Mouse (Mus musculus): ENCODE data around the gene Kank2. TPM values are rescaled to one million over a fixed set of nuclear protein-coding genes. Genes with fewer than 3 reads are reported as not detected.
A peak's percentile ranks its signal among the peaks of the same experiment; 100 is the strongest.

The Kank2 gene
- polyA plus RNA-seq, 1 experiment = 62.3 TPM

- H3K9ac ChIP-seq (ENCODE audit: low read depth, poor library complexity, severe bottlenecking) = no peak overlapping the region
- H3K27ac ChIP-seq (ENCODE audit: insufficient read depth, low read length) = no peak overlapping the region
- H3K9me3 ChIP-seq (replicated peaks; ENCODE audit: control insufficient read depth, insufficient read depth, low read length, poor library complexity, severe bottlenecking) = no peaks in the 10 kb centered on the region
- no peaks in the 10 kb centered on the region for H3K27me3 ChIP-seq (ENCODE audit: control insufficient read depth, insufficient read depth, low read length, poor library complexity, severe bottlenecking)
- peaks cover 58% of the 10 kb centered on the region for H3K36me3 ChIP-seq (ENCODE audit: control insufficient read depth, insufficient read depth, low read length, poor library complexity, severe bottlenecking)
- H3K4me3 ChIP-seq (ENCODE audit: low read depth, low read length) = no peak overlapping the region
- TF ChIP-seq POLR2A (IDR thresholded peaks at IDR 0.05; ENCODE audit: insufficient read depth, low read length) (no peak), CTCF (IDR thresholded peaks at IDR 0.05; ENCODE audit: low read depth, low read length) (no peak)
- peaks cover 10% of the 10 kb centered on the region for H3K4me1 ChIP-seq (ENCODE audit: control insufficient read depth, insufficient read depth, low read length)
These were observed 43.8 kb upstream of the Kank2 start for GRCm38 (mm10) chr9:21842391-21842790.

- Histone ChIP-seq H3K9me3 (replicated peaks; ENCODE audit: control insufficient read depth, insufficient read depth, low read length, poor library complexity, severe bottlenecking) (no peaks in the 10 kb centered on the region), H3K4me1 (ENCODE audit: control insufficient read depth, insufficient read depth, low read length) (peaks cover 8% of the 10 kb centered on the region), H3K4me3 (ENCODE audit: low read depth, low read length) (no peak overlapping the region), H3K9ac (ENCODE audit: low read depth, poor library complexity, severe bottlenecking) (no peak overlapping the region), H3K27me3 (ENCODE audit: control insufficient read depth, insufficient read depth, low read length, poor library complexity, severe bottlenecking) (no peaks in the 10 kb centered on the region), H3K36me3 (ENCODE audit: control insufficient read depth, insufficient read depth, low read length, poor library complexity, severe bottlenecking) (peaks cover 67% of the 10 kb centered on the region), H3K27ac (ENCODE audit: insufficient read depth, low read length) (no peak overlapping the region)
- TF ChIP-seq EP300 (IDR thresholded peaks at IDR 0.05; ENCODE audit: insufficient read depth, low read depth, low read length) (no peak), CTCF (IDR thresholded peaks at IDR 0.05; ENCODE audit: low read depth, low read length) (no peak)
These were observed 42.8 kb upstream of the Kank2 start for GRCm38 (mm10) chr9:21841340-21841739.

GRCm38 (mm10) chr9:21840115-21840787 is 41.7 kb upstream of the Kank2 start:
- H3K36me3 ChIP-seq (ENCODE audit: control insufficient read depth, insufficient read depth, low read length, poor library complexity, severe bottlenecking) = peaks cover 69% of the 10 kb centered on the region
- TF ChIP-seq CTCF (IDR thresholded peaks at IDR 0.05; ENCODE audit: low read depth, low read length) (peak; percentile 73), EP300 (IDR thresholded peaks at IDR 0.05; ENCODE audit: insufficient read depth, low read depth, low read length) (no peak), POLR2A (IDR thresholded peaks at IDR 0.05; ENCODE audit: insufficient read depth, low read length) (no peak)
- H3K4me1 ChIP-seq (ENCODE audit: control insufficient read depth, insufficient read depth, low read length) = peaks cover 8% of the 10 kb centered on the region
- no peaks in the 10 kb centered on the region for H3K27me3 ChIP-seq (ENCODE audit: control insufficient read depth, insufficient read depth, low read length, poor library complexity, severe bottlenecking)
- no peaks in the 10 kb centered on the region for H3K9me3 ChIP-seq (replicated peaks; ENCODE audit: control insufficient read depth, insufficient read depth, low read length, poor library complexity, severe bottlenecking)
- no peak overlapping the region for H3K9ac ChIP-seq (ENCODE audit: low read depth, poor library complexity, severe bottlenecking)
- peak overlapping the region; percentile 22; the same call in 1 of the 2 replicates for H3K27ac ChIP-seq (ENCODE audit: insufficient read depth, low read length)
- H3K4me3 ChIP-seq (ENCODE audit: low read depth, low read length) = no peak overlapping the region

GRCm38 (mm10) chr9:21837690-21838089 is 39.1 kb upstream of the Kank2 start:
- Histone ChIP-seq H3K4me3 (ENCODE audit: low read depth, low read length) (no peak overlapping the region), H3K9me3 (replicated peaks; ENCODE audit: control insufficient read depth, insufficient read depth, low read length, poor library complexity, severe bottlenecking) (no peaks in the 10 kb centered on the region), H3K9ac (ENCODE audit: low read depth, poor library complexity, severe bottlenecking) (no peak overlapping the region), H3K4me1 (ENCODE audit: control insufficient read depth, insufficient read depth, low read length) (peaks cover 10% of the 10 kb centered on the region), H3K27ac (ENCODE audit: insufficient read depth, low read length) (no peak overlapping the region), H3K36me3 (ENCODE audit: control insufficient read depth, insufficient read depth, low read length, poor library complexity, severe bottlenecking) (peaks cover 48% of the 10 kb centered on the region), H3K27me3 (ENCODE audit: control insufficient read depth, insufficient read depth, low read length, poor library complexity, severe bottlenecking) (no peaks in the 10 kb centered on the region)
- TF ChIP-seq EP300 (IDR thresholded peaks at IDR 0.05; ENCODE audit: insufficient read depth, low read depth, low read length) (no peak), CTCF (IDR thresholded peaks at IDR 0.05; ENCODE audit: low read depth, low read length) (no peak), POLR2A (IDR thresholded peaks at IDR 0.05; ENCODE audit: insufficient read depth, low read length) (no peak)

- TF ChIP-seq CTCF (IDR thresholded peaks at IDR 0.05; ENCODE audit: low read depth, low read length) = no peak
- TF ChIP-seq POLR2A (IDR thresholded peaks at IDR 0.05; ENCODE audit: insufficient read depth, low read length) = no peak
- no peak for TF ChIP-seq EP300 (IDR thresholded peaks at IDR 0.05; ENCODE audit: insufficient read depth, low read depth, low read length)
- Histone ChIP-seq H3K4me3 (ENCODE audit: low read depth, low read length) (no peak within 1 kb of the TSS), H3K9me3 (replicated peaks; ENCODE audit: control insufficient read depth, insufficient read depth, low read length, poor library complexity, severe bottlenecking) (no peaks in the 10 kb centered on the region), H3K27me3 (ENCODE audit: control insufficient read depth, insufficient read depth, low read length, poor library complexity, severe bottlenecking) (no peaks in the 10 kb centered on the region), H3K36me3 (ENCODE audit: control insufficient read depth, insufficient read depth, low read length, poor library complexity, severe bottlenecking) (peaks cover 47% of the 10 kb centered on the region), H3K9ac (ENCODE audit: low read depth, poor library complexity, severe bottlenecking) (no peak within 1 kb of the TSS), H3K4me1 (ENCODE audit: control insufficient read depth, insufficient read depth, low read length) (peaks cover 7% of the 10 kb centered on the region), H3K27ac (ENCODE audit: insufficient read depth, low read length) (no peak within 1 kb of the TSS)
These were observed 36.8 kb upstream of the Kank2 start, which contains the start of gene Angptl8 for GRCm38 (mm10) chr9:21835258-21835912. Gene Angptl8, plus strand, starts transcription at chr9:21835510.

- TF ChIP-seq POLR2A (IDR thresholded peaks at IDR 0.05; ENCODE audit: insufficient read depth, low read length) = no peak
- no peak for TF ChIP-seq EP300 (IDR thresholded peaks at IDR 0.05; ENCODE audit: insufficient read depth, low read depth, low read length)
- no peak for TF ChIP-seq CTCF (IDR thresholded peaks at IDR 0.05; ENCODE audit: low read depth, low read length)
- Histone ChIP-seq H3K27ac (ENCODE audit: insufficient read depth, low read length) (no peak overlapping the region), H3K4me3 (ENCODE audit: low read depth, low read length) (no peak overlapping the region), H3K9me3 (replicated peaks; ENCODE audit: control insufficient read depth, insufficient read depth, low read length, poor library complexity, severe bottlenecking) (no peaks in the 10 kb centered on the region), H3K9ac (ENCODE audit: low read depth, poor library complexity, severe bottlenecking) (no peak overlapping the region), H3K4me1 (ENCODE audit: control insufficient read depth, insufficient read depth, low read length) (peaks cover 5% of the 10 kb centered on the region), H3K36me3 (ENCODE audit: control insufficient read depth, insufficient read depth, low read length, poor library complexity, severe bottlenecking) (peaks cover 24% of the 10 kb centered on the region), H3K27me3 (ENCODE audit: control insufficient read depth, insufficient read depth, low read length, poor library complexity, severe bottlenecking) (no peaks in the 10 kb centered on the region)
These were observed 33.2 kb upstream of the Kank2 start for GRCm38 (mm10) chr9:21831558-21832240.

All from ES-Bruce4 (cell line).